Mouse (Mus musculus) hindbrain, postnatal 0 days (tissue): ENCODE measurements around the gene Zfp358. TPM values are rescaled to one million over a fixed set of nuclear protein-coding genes. Genes with fewer than 3 reads are reported as not detected.

Source experiments
- ATAC-seq: fragments of 200-750 bp; cut with Nextera tagmentation; 2 replicates; pipeline ENCODE4 v1.8.0; 2017; ENCODE audit warnings: mild to moderate bottlenecking, moderate TSS enrichment, moderate library complexity
- DNase-seq: peaks from one replicate; pipeline ENCODE4 v3.0.0-alpha.2; 2015; ENCODE audit warnings: low spot score
- H3K27ac ChIP-seq: fragments of 300-500 bp; sonication (generic); 2 replicates; pipeline ENCODE4 v1.5.1; 2014; ENCODE audit warnings: mild to moderate bottlenecking
- H3K27me3 ChIP-seq: fragments of 300-500 bp; sonication (generic); 2 replicates; pipeline ENCODE4 v1.6.1; 2014; ENCODE audit warnings: low read length, mixed read lengths; ENCODE audit not compliant: insufficient read depth
- H3K36me3 ChIP-seq: fragments of 300-500 bp; sonication (generic); 2 replicates; pipeline ENCODE4 v1.6.1; 2014; ENCODE audit warnings: low read length, mixed read lengths; ENCODE audit not compliant: insufficient read depth
- H3K4me1 ChIP-seq: fragments of 300-500 bp; sonication (generic); 2 replicates; pipeline ENCODE4 v1.6.1; 2014; ENCODE audit warnings: antibody characterized with exemption, low read length, mixed read lengths; ENCODE audit not compliant: insufficient read depth
- H3K4me2 ChIP-seq: fragments of 300-500 bp; sonication (generic); 2 replicates; pipeline ENCODE4 v1.6.1; 2014; ENCODE audit warnings: low read depth, mild to moderate bottlenecking, low read length, moderate library complexity, mixed read lengths
- H3K4me3 ChIP-seq: fragments of 300-500 bp; sonication (generic); 2 replicates; pipeline ENCODE4 v1.5.1; 2014; ENCODE audit warnings: low read length
- H3K9ac ChIP-seq: fragments of 300-500 bp; sonication (generic); replicated peaks from 2 replicates; pipeline ENCODE4 v1.6.1; 2014; ENCODE audit warnings: mild to moderate bottlenecking, low read length, moderate library complexity, mixed read lengths
- H3K9me3 ChIP-seq: fragments of 300-500 bp; sonication (generic); 2 replicates; pipeline ENCODE4 v1.6.1; 2016; ENCODE audit warnings: low read length, mixed read lengths
- CTCF ChIP-seq: IDR thresholded peaks from 2 replicates; pipeline ENCODE4 v1.5.1; 2016; ENCODE audit warnings: antibody characterized with exemption, control low read depth, low read depth
- WGBS: fragments of 180-500 bp; shearing (Covaris S2); extraction: QIAGEN DNeasy Blood & Tissue Kit; methylation state at CpG from one replicate; pipeline ENCODE4 v1.1.7; 2014; 5-methylcytosine and 5-hydroxymethylcytosine counted together
- polyA plus RNA-seq: library from polyadenylated mRNA; unstranded; fragments of >200 nt; fragmentation: Nextera tagmentation; extraction: Ambion mirVana; gene quantifications from 2 replicates; pipeline ENCODE4 v1.2.1, GENCODE M21; 2015
- total RNA-seq: library from RNA; depleted of rRNA; stranded (reverse); fragments of >200 nt; gene quantifications from 2 replicates; pipeline ENCODE4 v1.2.3, GENCODE M21; 2014; rRNA removed

Gene Zfp358
- total and polyA plus RNA-seq, 2 experiments from 2014 or later, result 49.6 to 109 TPM

DNA sequence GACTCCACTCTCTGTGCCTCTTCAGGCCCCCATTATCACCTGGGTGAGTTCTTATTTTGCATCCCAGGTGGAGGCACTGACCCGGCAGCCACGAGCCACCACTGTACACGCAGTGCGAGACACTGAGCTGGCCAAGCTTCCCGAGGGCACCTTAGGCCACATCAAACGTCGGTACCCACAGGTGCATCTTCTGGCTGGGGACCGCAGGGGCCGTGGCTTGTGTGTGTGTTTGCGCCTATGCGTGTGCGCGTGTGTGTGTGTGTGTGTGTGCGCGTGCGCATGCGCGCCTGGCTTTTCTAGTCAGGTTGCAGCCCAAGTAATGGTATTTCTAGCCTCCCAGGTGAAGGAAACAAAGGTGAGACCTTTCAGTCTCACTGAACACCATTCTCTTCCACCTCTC, 39.0 kb downstream of the Zfp358 start:
- H3K4me3 ChIP-seq, result no peak overlapping the region
- H3K36me3 ChIP-seq, result peaks cover 31% of the 10 kb centered on the region
- H3K9ac ChIP-seq, result no peak overlapping the region
- no peaks in the 10 kb centered on the region for H3K9me3 ChIP-seq
- H3K4me2 ChIP-seq, result no peak overlapping the region
- H3K27ac ChIP-seq, result no peak overlapping the region
- no peak for ATAC-seq
- no peaks in the 10 kb centered on the region for H3K4me1 ChIP-seq
- 98% methylated on average over 18 of the region's 18 CpGs for WGBS
- TF ChIP-seq CTCF, result no peak
- H3K27me3 ChIP-seq, result no peaks in the 10 kb centered on the region
- no peak for DNase-seq

DNA sequence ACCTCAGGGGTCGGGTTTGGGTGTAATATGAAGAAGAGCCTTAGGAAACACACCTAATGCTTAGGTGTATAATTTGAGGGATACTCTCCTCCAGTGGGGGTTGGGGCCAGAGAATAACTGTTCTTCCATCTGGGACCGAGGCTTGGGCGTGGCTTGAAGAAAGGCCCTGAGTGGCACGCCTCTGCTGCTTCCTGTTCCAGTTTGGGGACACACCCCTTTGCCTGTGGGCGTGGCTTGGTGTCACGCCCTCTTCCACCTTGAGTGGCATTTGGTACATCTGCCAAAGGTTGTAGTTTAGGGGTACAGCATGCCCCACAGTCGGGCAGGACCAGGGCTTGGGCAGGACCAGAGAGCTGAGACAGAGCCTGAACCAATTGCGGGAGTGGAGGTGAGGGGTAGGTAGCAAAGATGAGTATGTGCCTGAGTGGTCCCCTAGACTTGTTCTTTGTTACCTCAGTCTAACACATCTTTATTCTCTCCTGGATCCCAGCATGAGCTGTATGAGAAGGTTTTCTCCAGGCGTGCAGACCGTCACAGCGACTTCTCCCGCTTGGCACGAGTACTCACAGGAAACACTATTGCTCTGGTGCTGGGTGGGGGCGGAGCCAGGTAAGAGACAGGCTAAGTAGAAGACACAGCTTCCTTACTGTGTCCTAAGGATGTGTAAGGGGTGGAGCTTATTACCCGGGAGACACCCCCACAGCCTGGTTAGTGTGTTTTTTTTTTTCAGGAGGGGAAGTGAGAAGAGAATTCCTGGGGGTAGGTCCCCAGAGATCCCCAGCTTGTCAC, 43.3 kb downstream of the Zfp358 start:
- no peak for TF ChIP-seq CTCF
- Histone ChIP-seq H3K9ac (no peak overlapping the region), H3K4me2 (no peak overlapping the region), H3K27me3 (no peaks in the 10 kb centered on the region), H3K4me3 (no peak overlapping the region), H3K4me1 (no peaks in the 10 kb centered on the region), H3K27ac (no peak overlapping the region), H3K36me3 (peaks cover 69% of the 10 kb centered on the region), H3K9me3 (no peaks in the 10 kb centered on the region)
- no peak for DNase-seq
- no peak for ATAC-seq
- WGBS, result 67% methylated on average over 15 of the region's 15 CpGs

GRCm38 (mm10) chr8:3536940-3537339, 44.0 kb downstream of the Zfp358 start:
- H3K4me3 ChIP-seq, result no peak overlapping the region
- H3K9ac ChIP-seq, result no peak overlapping the region
- peaks cover 69% of the 10 kb centered on the region for H3K36me3 ChIP-seq
- no peaks in the 10 kb centered on the region for H3K27me3 ChIP-seq
- WGBS, result 94% methylated on average over 9 of the region's 9 CpGs
- no peaks in the 10 kb centered on the region for H3K4me1 ChIP-seq
- DNase-seq, result no peak
- ATAC-seq, result no peak
- no peaks in the 10 kb centered on the region for H3K9me3 ChIP-seq
- TF ChIP-seq CTCF, result no peak
- H3K27ac ChIP-seq, result no peak overlapping the region
- no peak overlapping the region for H3K4me2 ChIP-seq

DNA sequence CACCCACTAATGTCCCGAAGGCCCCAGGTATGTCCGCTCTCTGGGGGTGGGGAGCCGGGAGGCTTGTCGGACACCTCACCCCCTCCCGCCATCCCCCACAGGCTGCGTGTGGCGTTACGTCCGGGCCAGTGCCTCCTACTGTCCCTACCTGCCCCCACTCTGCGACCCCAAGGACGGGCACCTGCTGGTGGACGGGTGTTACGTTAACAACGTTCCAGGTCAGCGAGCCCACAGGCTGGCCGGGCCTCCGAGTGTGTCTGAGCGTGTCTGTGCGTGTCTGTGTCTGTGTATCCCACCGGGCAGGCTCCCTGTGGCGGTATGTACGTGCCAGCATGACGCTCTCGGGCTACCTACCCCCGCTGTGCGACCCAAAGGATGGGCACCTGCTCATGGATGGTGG, 44.7 kb downstream of the Zfp358 start:
- Histone ChIP-seq H3K4me2 (no peak overlapping the region), H3K9me3 (no peaks in the 10 kb centered on the region), H3K4me3 (no peak overlapping the region), H3K27me3 (no peaks in the 10 kb centered on the region), H3K27ac (no peak overlapping the region), H3K4me1 (no peaks in the 10 kb centered on the region), H3K9ac (no peak overlapping the region), H3K36me3 (peaks cover 68% of the 10 kb centered on the region)
- DNase-seq (no peak), ATAC-seq (no peak)
- WGBS, result 92% methylated on average over 26 of the region's 26 CpGs
- TF ChIP-seq CTCF, result no peak

GRCm38 (mm10) chr8:3539146-3539545, 46.2 kb downstream of the Zfp358 start:
- no peak for ATAC-seq
- H3K9ac ChIP-seq, result no peak overlapping the region

GRCm38 (mm10) chr8:3540076-3540475, 47.1 kb downstream of the Zfp358 start:
- peaks cover 87% of the 10 kb centered on the region for H3K36me3 ChIP-seq
- WGBS, result 91% methylated on average over 4 of the region's 4 CpGs
- H3K27me3 ChIP-seq, result no peaks in the 10 kb centered on the region
- ATAC-seq (no peak), DNase-seq (no peak)
- H3K4me1 ChIP-seq, result no peaks in the 10 kb centered on the region
- TF ChIP-seq CTCF, result no peak
- H3K27ac ChIP-seq, result no peak overlapping the region
- H3K9me3 ChIP-seq, result no peaks in the 10 kb centered on the region
- no peak overlapping the region for H3K4me2 ChIP-seq
- no peak overlapping the region for H3K4me3 ChIP-seq
- no peak overlapping the region for H3K9ac ChIP-seq

More at GRCm38 (mm10) chr8:3539146-3539545, 46.2 kb downstream of the Zfp358 start:
- peaks cover 78% of the 10 kb centered on the region for H3K36me3 ChIP-seq
- H3K27me3 ChIP-seq, result no peaks in the 10 kb centered on the region
- no peak overlapping the region for H3K4me2 ChIP-seq
- no peak for TF ChIP-seq CTCF
- H3K4me3 ChIP-seq, result no peak overlapping the region
- 83% methylated on average over 7 of the region's 7 CpGs for WGBS
- H3K4me1 ChIP-seq, result no peaks in the 10 kb centered on the region
- DNase-seq, result no peak
- H3K9me3 ChIP-seq, result no peaks in the 10 kb centered on the region
- no peak overlapping the region for H3K27ac ChIP-seq

DNA sequence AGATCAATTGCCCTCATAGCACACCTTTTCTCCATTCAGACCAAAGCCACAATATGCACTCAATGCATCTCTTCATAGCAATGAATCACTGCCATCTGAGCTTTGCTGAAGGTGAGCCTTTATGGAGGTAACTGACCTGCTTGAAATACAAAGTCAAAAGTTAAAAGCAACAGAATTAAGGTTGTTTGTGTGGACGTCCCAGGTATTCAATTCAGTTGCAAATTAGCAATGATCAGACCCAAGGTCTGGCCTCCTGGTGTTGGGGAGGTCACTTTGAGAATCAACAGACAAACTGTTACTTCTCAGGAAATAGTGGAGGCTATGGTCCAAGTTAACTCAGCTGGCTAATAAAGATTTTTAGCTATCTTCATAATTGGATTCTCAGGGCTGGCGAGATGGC, 53.6 kb downstream of the Zfp358 start:
- Histone ChIP-seq H3K4me2 (no peak overlapping the region), H3K36me3 (peaks cover 33% of the 10 kb centered on the region), H3K27me3 (no peaks in the 10 kb centered on the region), H3K4me3 (no peak overlapping the region), H3K27ac (no peak overlapping the region), H3K4me1 (no peaks in the 10 kb centered on the region), H3K9ac (no peak overlapping the region), H3K9me3 (no peaks in the 10 kb centered on the region)
- DNase-seq (no peak), ATAC-seq (no peak)
- no peak for TF ChIP-seq CTCF
- WGBS, result 92% methylated on average over 2 of the region's 2 CpGs

Other genes starting within 250 kb of the Zfp358 start
- 46.9 and 69.9 TPM in 2 replicates for gene Insr, start 213.5 kb upstream of the Zfp358 start, total RNA-seq
- 31.1 and 34.0 TPM in 2 replicates for gene Insr, start 213.5 kb upstream of the Zfp358 start, polyA plus RNA-seq
- not detected in 2 replicates for gene A430078G23Rik, start 139.7 kb upstream of the Zfp358 start, total RNA-seq
- gene A430078G23Rik, start 139.7 kb upstream of the Zfp358 start, polyA plus RNA-seq, result 0.09 TPM in 1 of 2 replicates, not detected in the other
- gene Arhgef18, start 100.1 kb upstream of the Zfp358 start, total RNA-seq, result 45.6 and 50.0 TPM in 2 replicates
- 5.4 and 5.5 TPM in 2 replicates for gene Arhgef18, start 100.1 kb upstream of the Zfp358 start, polyA plus RNA-seq
- 1.5 and 4.9 TPM in 2 replicates for gene Pex11g, start 25.5 kb upstream of the Zfp358 start, total RNA-seq
- 2.0 and 2.4 TPM in 2 replicates for gene Pex11g, start 25.5 kb upstream of the Zfp358 start, polyA plus RNA-seq
- 0.26 TPM in 1 of 2 replicates, not detected in the other for gene Tex45, start 22.3 kb upstream of the Zfp358 start, total RNA-seq
- gene Tex45, start 22.3 kb upstream of the Zfp358 start, polyA plus RNA-seq, result 0.57 and 0.73 TPM in 2 replicates
- gene Mcoln1, start 7.3 kb downstream of the Zfp358 start, total RNA-seq, result 113 and 140 TPM in 2 replicates
- gene Mcoln1, start 7.3 kb downstream of the Zfp358 start, polyA plus RNA-seq, result 92.4 and 96.8 TPM in 2 replicates
- 55.6 and 82.6 TPM in 2 replicates for gene Pnpla6, start 22.2 kb downstream of the Zfp358 start, total RNA-seq
- 35.3 and 38.4 TPM in 2 replicates for gene Pnpla6, start 22.2 kb downstream of the Zfp358 start, polyA plus RNA-seq
- gene C330021F23Rik, start 74.9 kb downstream of the Zfp358 start, total RNA-seq, result 0.37 TPM in 1 of 2 replicates, not detected in the other
- 0.26 and 0.29 TPM in 2 replicates for gene C330021F23Rik, start 74.9 kb downstream of the Zfp358 start, polyA plus RNA-seq
- gene Camsap3, start 94.2 kb downstream of the Zfp358 start, total RNA-seq, result 108 and 128 TPM in 2 replicates
- 34.9 and 39.1 TPM in 2 replicates for gene Camsap3, start 94.2 kb downstream of the Zfp358 start, polyA plus RNA-seq
- gene Xab2, start 128.2 kb downstream of the Zfp358 start, total RNA-seq, result 44.2 and 47.8 TPM in 2 replicates
- 32.6 and 35.7 TPM in 2 replicates for gene Xab2, start 128.2 kb downstream of the Zfp358 start, polyA plus RNA-seq
- 3.7 and 16.5 TPM in 2 replicates for gene Pet100, start 128.4 kb downstream of the Zfp358 start, total RNA-seq
- gene Pet100, start 128.4 kb downstream of the Zfp358 start, polyA plus RNA-seq, result 91.3 and 99.6 TPM in 2 replicates
- gene Pcp2, start 132.4 kb downstream of the Zfp358 start, total RNA-seq, result 95.0 and 145 TPM in 2 replicates
- gene Pcp2, start 132.4 kb downstream of the Zfp358 start, polyA plus RNA-seq, result 78.6 and 84.4 TPM in 2 replicates
- gene Stxbp2, start 137.8 kb downstream of the Zfp358 start, total RNA-seq, result 9.7 and 23.9 TPM in 2 replicates
- gene Stxbp2, start 137.8 kb downstream of the Zfp358 start, polyA plus RNA-seq, result 32.7 and 38.5 TPM in 2 replicates
- gene Retn, start 162.6 kb downstream of the Zfp358 start, total RNA-seq, result not detected in 2 replicates
- gene Retn, start 162.6 kb downstream of the Zfp358 start, polyA plus RNA-seq, result 0.44 and 0.60 TPM in 2 replicates
- not detected in 2 replicates for gene Mcemp1, start 172.6 kb downstream of the Zfp358 start, total RNA-seq
- gene Mcemp1, start 172.6 kb downstream of the Zfp358 start, polyA plus RNA-seq, result 0.09 and 0.23 TPM in 2 replicates
- gene Fcor, start 179.2 kb downstream of the Zfp358 start, total RNA-seq, result 21.2 TPM in 1 of 2 replicates, not detected in the other
- gene Fcor, start 179.2 kb downstream of the Zfp358 start, polyA plus RNA-seq, result 27.0 and 27.5 TPM in 2 replicates
- 53.3 and 64.8 TPM in 2 replicates for gene Trappc5, start 183.2 kb downstream of the Zfp358 start, total RNA-seq
- gene Trappc5, start 183.2 kb downstream of the Zfp358 start, polyA plus RNA-seq, result 53.9 and 55.8 TPM in 2 replicates
- not detected in 2 replicates for gene Fcer2a, start 201.0 kb downstream of the Zfp358 start, total RNA-seq
- 0.41 and 0.44 TPM in 2 replicates for gene Fcer2a, start 201.0 kb downstream of the Zfp358 start, polyA plus RNA-seq
- not detected in 2 replicates for gene Clec4g, start 227.5 kb downstream of the Zfp358 start, total RNA-seq
- not detected in 2 replicates for gene Clec4g, start 227.5 kb downstream of the Zfp358 start, polyA plus RNA-seq